Comparison of ENCODE assay signal across 34 mouse cellular contexts in genomic region chr14:32170137-32170536, GRCm38 (mm10). TPM values are rescaled to one million over a fixed set of nuclear protein-coding genes. Genes with fewer than 3 reads are reported as not detected.
A peak's percentile ranks its signal among the peaks of the same experiment; 100 is the strongest.
DNase-seq lines count a peak whose midpoint lies in the region; ATAC-seq and TF ChIP-seq lines count a peak whose summit lies in the region.
"Had no signal": no experiment of that assay in that cellular context is flagged by ENCODE, and none has a peak within 500 bp of the region (broad histone marks: within the 10 kb centered on the region; RNA-seq: fewer than 3 reads in every experiment).

No protein-coding gene starts in this region.

- TF ChIP-seq EP300 in heart, adult 2 months (IDR thresholded peaks at IDR 0.05; ENCODE audit: insufficient read depth, low read depth, low read length): no peak
- no peak for TF ChIP-seq EP300 in liver, embryonic 14.5 days (IDR thresholded peaks at IDR 0.05; ENCODE audit: low read depth)

- no peak for DNase-seq in heart, adult 2 months
- DNase-seq in midbrain, embryonic 11.5 days (ENCODE audit: low spot score, missing footprints): peak; percentile 19
- no peak for DNase-seq in liver, embryonic 14.5 days (ENCODE audit: low read depth in 3 of 3, low spot score in 3 of 3)
- DNase-seq in right cerebral cortex, postnatal 14 days: no peak
- no peak for DNase-seq in cerebellum, adult 2 months
- DNase-seq: adrenal gland, postnatal 10 days; cerebellum, adult 9-11 months; kidney, adult 8-10 months; kidney, postnatal 36 days; layer of hippocampus, adult 9-11 months; lung, postnatal 36 days; thymus, adult 2 months; thymus, postnatal 4 days had no signal

- H3K4me2 ChIP-seq in heart, embryonic 12.5 days: 0 out of 2 replicates have a peak overlapping the region, but pooled peaks have one; percentile 10
- H3K4me2 ChIP-seq in midbrain, embryonic 11.5 days: no peak overlapping the region
- no peak overlapping the region for H3K4me2 ChIP-seq in midbrain, embryonic 13.5 days (replicated peaks)
- H3K4me2 ChIP-seq in liver, embryonic 14.5 days (ENCODE audit: low read depth): peak overlapping the region; percentile 74
- H3K4me2 ChIP-seq: heart, embryonic 15.5 days; hindbrain, embryonic 15.5 days; lung, embryonic 15.5 days had no signal

- 79% methylated on average over 4 of the region's 4 CpGs for whole genome bisulfite sequencing in heart, embryonic 12.5 days
- WGBS in heart, adult 2 months: 84% methylated on average over 4 of the region's 4 CpGs
- WGBS in midbrain, embryonic 11.5 days: 95% methylated on average over 4 of the region's 4 CpGs
- 91% methylated on average over 4 of the region's 4 CpGs for WGBS in midbrain, embryonic 13.5 days
- WGBS in liver, embryonic 14.5 days (ENCODE audit: insufficient replicate concordance): 84% methylated on average over 4 of the region's 4 CpGs
- 73% methylated on average over 4 of the region's 4 CpGs for WGBS in cerebellum, adult 2 months

- no peaks in the 10 kb centered on the region for H3K27me3 ChIP-seq in heart, embryonic 12.5 days (replicated peaks)
- H3K27me3 ChIP-seq in heart, adult 2 months (ENCODE audit: control insufficient read depth, insufficient read depth, low read length): no peaks in the 10 kb centered on the region
- H3K27me3 ChIP-seq in midbrain, embryonic 11.5 days (ENCODE audit: control insufficient read depth, insufficient read depth, low read length): no peaks in the 10 kb centered on the region
- no peaks in the 10 kb centered on the region for H3K27me3 ChIP-seq in midbrain, embryonic 13.5 days
- no peaks in the 10 kb centered on the region for H3K27me3 ChIP-seq in liver, embryonic 14.5 days (ENCODE audit: control insufficient read depth, insufficient read depth, low read length)
- no peaks in the 10 kb centered on the region for H3K27me3 ChIP-seq in cerebellum, adult 2 months (ENCODE audit: control insufficient read depth, insufficient read depth, low read length)
- H3K27me3 ChIP-seq: heart, embryonic 15.5 days; hindbrain, embryonic 15.5 days; lung, embryonic 15.5 days had no signal

- H3K9ac ChIP-seq in heart, embryonic 12.5 days: no peak overlapping the region
- no peak overlapping the region for H3K9ac ChIP-seq in heart, adult 2 months (ENCODE audit: low read depth, low read length)
- no peak overlapping the region for H3K9ac ChIP-seq in midbrain, embryonic 11.5 days (ENCODE audit: low read length)
- H3K9ac ChIP-seq in midbrain, embryonic 13.5 days (replicated peaks): no peak overlapping the region
- H3K9ac ChIP-seq in liver, embryonic 14.5 days (replicated peaks): peak overlapping the region; percentile 88
- H3K9ac ChIP-seq: heart, embryonic 15.5 days; hindbrain, embryonic 15.5 days; lung, embryonic 15.5 days had no signal

- peaks cover 29% of the 10 kb centered on the region for H3K4me1 ChIP-seq in heart, embryonic 12.5 days (replicated peaks)
- H3K4me1 ChIP-seq in heart, adult 2 months (ENCODE audit: control insufficient read depth, insufficient read depth, low read length): peaks cover 2% of the 10 kb centered on the region; the same call in 1 of the 2 replicates
- peaks cover 7% of the 10 kb centered on the region for H3K4me1 ChIP-seq in midbrain, embryonic 11.5 days (ENCODE audit: control insufficient read depth, insufficient read depth, low read length)
- H3K4me1 ChIP-seq in midbrain, embryonic 13.5 days (replicated peaks): peaks cover 14% of the 10 kb centered on the region
- peaks cover 38 to 39% of the 10 kb centered on the region in 2 experiments for H3K4me1 ChIP-seq in liver, embryonic 14.5 days (replicated peaks; ENCODE audit: control insufficient read depth in 2 of 2, insufficient read depth in 2 of 2, low read length in 1 of 2)
- no peaks in the 10 kb centered on the region; the same call in 1 of the 2 replicates for H3K4me1 ChIP-seq in cerebellum, adult 2 months (ENCODE audit: control insufficient read depth, insufficient read depth, low read length)

- no peak for TF ChIP-seq POLR2A in heart, adult 2 months (IDR thresholded peaks at IDR 0.05; ENCODE audit: insufficient read depth, low read depth, low read length)
- no peak for TF ChIP-seq POLR2A in cerebellum, adult 2 months (IDR thresholded peaks at IDR 0.05; ENCODE audit: borderline replicate concordance, insufficient read depth, low read length)

- no peak for TF ChIP-seq CTCF in heart, adult 2 months (IDR thresholded peaks at IDR 0.05)
- TF ChIP-seq CTCF in liver, embryonic 14.5 days (IDR thresholded peaks at IDR 0.05; ENCODE audit: low read depth): no peak
- no peak for TF ChIP-seq CTCF in cerebellum, adult 2 months (IDR thresholded peaks at IDR 0.05; ENCODE audit: borderline replicate concordance, insufficient read depth, low read depth, low read length)

- peaks cover 2% of the 10 kb centered on the region for H3K79me2 ChIP-seq in heart, adult 2 months (replicated peaks; ENCODE audit: control insufficient read depth, insufficient read depth, low read length)

- H3K4me3 ChIP-seq in heart, embryonic 12.5 days: peak overlapping the region; percentile 12; the same call in 1 of the 2 replicates
- no peak overlapping the region for H3K4me3 ChIP-seq in heart, adult 2 months
- H3K4me3 ChIP-seq in midbrain, embryonic 11.5 days (ENCODE audit: low read depth, low read length): no peak overlapping the region
- no peak overlapping the region for H3K4me3 ChIP-seq in midbrain, embryonic 13.5 days (replicated peaks)
- H3K4me3 ChIP-seq in liver, embryonic 14.5 days (ENCODE audit: insufficient read depth in 1 of 2, low read depth in 2 of 2, low read length in 2 of 2): peak overlapping the region; percentile 85 to 97
- H3K4me3 ChIP-seq in cerebellum, adult 2 months (replicated peaks; ENCODE audit: insufficient read depth, low read depth, low read length): no peak overlapping the region
- H3K4me3 ChIP-seq: embryonic facial prominence, embryonic 10.5 days; heart, embryonic 15.5 days; hindbrain, embryonic 15.5 days; lung, embryonic 15.5 days; midbrain, embryonic 10.5 days had no signal

- H3K27ac ChIP-seq in heart, embryonic 12.5 days (ENCODE audit: poor library complexity, severe bottlenecking): no peak overlapping the region
- H3K27ac ChIP-seq in heart, adult 2 months: no peak overlapping the region
- H3K27ac ChIP-seq in midbrain, embryonic 11.5 days (ENCODE audit: low read depth, low read length): no peak overlapping the region
- H3K27ac ChIP-seq in midbrain, embryonic 13.5 days: no peak overlapping the region
- H3K27ac ChIP-seq in liver, embryonic 14.5 days: peak overlapping the region; percentile 61
- H3K27ac ChIP-seq in cerebellum, adult 2 months (ENCODE audit: insufficient read depth, low read length): no peak overlapping the region
- H3K27ac ChIP-seq: embryonic facial prominence, embryonic 10.5 days; heart, embryonic 15.5 days; hindbrain, embryonic 15.5 days; lung, embryonic 15.5 days; midbrain, embryonic 10.5 days; stomach, postnatal 0 days had no signal

- H3K36me3 ChIP-seq in heart, embryonic 12.5 days: peaks cover 29% of the 10 kb centered on the region
- peaks cover 12% of the 10 kb centered on the region for H3K36me3 ChIP-seq in heart, adult 2 months (ENCODE audit: control insufficient read depth, insufficient read depth, low read length)
- no peaks in the 10 kb centered on the region for H3K36me3 ChIP-seq in midbrain, embryonic 11.5 days (ENCODE audit: control insufficient read depth, insufficient read depth, low read length)
- peaks cover 24% of the 10 kb centered on the region for H3K36me3 ChIP-seq in midbrain, embryonic 13.5 days
- peaks cover 63% of the 10 kb centered on the region for H3K36me3 ChIP-seq in liver, embryonic 14.5 days (replicated peaks; ENCODE audit: control insufficient read depth, insufficient read depth, low read depth)

- H3K9me3 ChIP-seq in heart, embryonic 12.5 days (replicated peaks): no peaks in the 10 kb centered on the region
- H3K9me3 ChIP-seq in midbrain, embryonic 11.5 days (ENCODE audit: control insufficient read depth, low read length): no peaks in the 10 kb centered on the region
- H3K9me3 ChIP-seq in midbrain, embryonic 13.5 days: no peaks in the 10 kb centered on the region
- no peaks in the 10 kb centered on the region for H3K9me3 ChIP-seq in liver, embryonic 14.5 days (ENCODE audit: control insufficient read depth, low read length)
- H3K9me3 ChIP-seq: embryonic facial prominence, embryonic 10.5 days; heart, embryonic 15.5 days; hindbrain, embryonic 15.5 days; lung, embryonic 15.5 days; midbrain, embryonic 10.5 days had no signal

- ATAC-seq in heart, embryonic 12.5 days (ENCODE audit: insufficient number of reproducible peaks, low FRiP score): no peak
- ATAC-seq in midbrain, embryonic 11.5 days (ENCODE audit: low FRiP score): no peak
- ATAC-seq in midbrain, embryonic 13.5 days: no peak
- ATAC-seq in liver, embryonic 14.5 days (ENCODE audit: insufficient read depth): no peak
- ATAC-seq: activated CD4-positive, CD25-positive, alpha-beta regulatory T cell, adult 4 months had no signal

- intact Hi-C loops in heart, adult 2 months (cut with DNase I): no loop called here

RNA-seq across cellular contexts. Expression of gene Ncoa4, which starts 10.5 kb away (rescaled TPM):
- polyA plus RNA-seq in heart, embryonic 12.5 days (2016; fragmentation: Nextera tagmentation; extraction: Ambion mirVana): 146 and 147 TPM in 2 replicates
- total RNA-seq in heart, adult 2 months (2021): 100 to 1,000 TPM; 135 to 196 TPM
- 36.7 and 72.2 TPM in 2 replicates for polyA plus RNA-seq in heart, adult 2 months (2012; rRNA removed)
- polyA plus RNA-seq in midbrain, embryonic 11.5 days (2014; fragmentation: Nextera tagmentation; extraction: Ambion mirVana): 106 and 111 TPM in 2 replicates
- polyA plus RNA-seq in midbrain, embryonic 13.5 days (2015; fragmentation: Nextera tagmentation; extraction: Ambion mirVana): 89.7 and 93.6 TPM in 2 replicates
- 80.7 and 117 TPM in 2 replicates for polyA plus RNA-seq in liver, embryonic 14.5 days (2012; rRNA removed)
- polyA plus RNA-seq in liver, embryonic 14.5 days (2014; fragmentation: Nextera tagmentation; extraction: Ambion mirVana): 353 and 363 TPM in 2 replicates
- 69.7 and 78.5 TPM in 2 replicates for polyA plus RNA-seq in cerebellum, adult 2 months (2012; rRNA removed)

RNA-seq across cellular contexts. Expression of gene Msmb, which starts 28.3 kb away (rescaled TPM):
- not detected in 2 replicates for polyA plus RNA-seq in heart, embryonic 12.5 days (2016; fragmentation: Nextera tagmentation; extraction: Ambion mirVana)
- not detected for total RNA-seq in heart, adult 2 months (2021)
- not detected in 2 replicates for polyA plus RNA-seq in heart, adult 2 months (2012; rRNA removed)
- not detected in 2 replicates for polyA plus RNA-seq in midbrain, embryonic 11.5 days (2014; fragmentation: Nextera tagmentation; extraction: Ambion mirVana)
- not detected in 2 replicates for polyA plus RNA-seq in midbrain, embryonic 13.5 days (2015; fragmentation: Nextera tagmentation; extraction: Ambion mirVana)
- 0.13 and 0.19 TPM in 2 replicates for polyA plus RNA-seq in liver, embryonic 14.5 days (2012; rRNA removed)
- polyA plus RNA-seq in liver, embryonic 14.5 days (2014; fragmentation: Nextera tagmentation; extraction: Ambion mirVana): 0.33 and 0.38 TPM in 2 replicates
- polyA plus RNA-seq in cerebellum, adult 2 months (2012; rRNA removed): not detected in 2 replicates
- total RNA-seq: adrenal gland, postnatal 10 days; common myeloid progenitor, adult 5-6 weeks; gastrocnemius, adult 8-10 months; hematopoietic stem cell, adult 5-6 weeks; left cerebral cortex, adult 18-20 months; left cerebral cortex, postnatal 36 days; neutrophil, adult 5-6 weeks had no signal
- polyA plus RNA-seq: C2C12; embryonic facial prominence, embryonic 10.5 days; forebrain, embryonic 11.5 days; frontal cortex, adult 2 months; gonadal fat pad, adult 2 months; heart, embryonic 15.5 days; hindbrain, embryonic 15.5 days; intestine, embryonic 14.5 days; limb, embryonic 14.5 days; lung, embryonic 15.5 days; midbrain, embryonic 10.5 days; stomach, postnatal 0 days; thymus, adult 2 months had no signal

RNA-seq across cellular contexts. Expression of gene Timm23, which starts 31.6 kb away (rescaled TPM):
- 279 and 286 TPM in 2 replicates for polyA plus RNA-seq in heart, embryonic 12.5 days (2016; fragmentation: Nextera tagmentation; extraction: Ambion mirVana)
- 100 to 1,000 TPM; 206 to 234 TPM for total RNA-seq in heart, adult 2 months (2021)
- polyA plus RNA-seq in heart, adult 2 months (2012; rRNA removed): 264 and 384 TPM in 2 replicates
- polyA plus RNA-seq in midbrain, embryonic 11.5 days (2014; fragmentation: Nextera tagmentation; extraction: Ambion mirVana): 271 and 283 TPM in 2 replicates
- polyA plus RNA-seq in midbrain, embryonic 13.5 days (2015; fragmentation: Nextera tagmentation; extraction: Ambion mirVana): 215 and 223 TPM in 2 replicates
- 75.8 and 90.5 TPM in 2 replicates for polyA plus RNA-seq in liver, embryonic 14.5 days (2012; rRNA removed)
- 196 and 199 TPM in 2 replicates for polyA plus RNA-seq in liver, embryonic 14.5 days (2014; fragmentation: Nextera tagmentation; extraction: Ambion mirVana)
- polyA plus RNA-seq in cerebellum, adult 2 months (2012; rRNA removed): 178 and 182 TPM in 2 replicates

RNA-seq across cellular contexts. Expression of gene Parg, which starts 31.6 kb away (rescaled TPM):
- 35.5 and 37.9 TPM in 2 replicates for polyA plus RNA-seq in heart, embryonic 12.5 days (2016; fragmentation: Nextera tagmentation; extraction: Ambion mirVana)
- total RNA-seq in heart, adult 2 months (2021): 10 to 100 TPM; 20.0 to 21.2 TPM
- 3.7 and 6.3 TPM in 2 replicates for polyA plus RNA-seq in heart, adult 2 months (2012; rRNA removed)
- 66.1 and 70.1 TPM in 2 replicates for polyA plus RNA-seq in midbrain, embryonic 11.5 days (2014; fragmentation: Nextera tagmentation; extraction: Ambion mirVana)
- 42.5 and 44.3 TPM in 2 replicates for polyA plus RNA-seq in midbrain, embryonic 13.5 days (2015; fragmentation: Nextera tagmentation; extraction: Ambion mirVana)
- 4.4 and 6.0 TPM in 2 replicates for polyA plus RNA-seq in liver, embryonic 14.5 days (2012; rRNA removed)
- 12.6 and 17.0 TPM in 2 replicates for polyA plus RNA-seq in liver, embryonic 14.5 days (2014; fragmentation: Nextera tagmentation; extraction: Ambion mirVana)
- polyA plus RNA-seq in cerebellum, adult 2 months (2012; rRNA removed): 16.1 and 16.5 TPM in 2 replicates

Comparison
In these comparisons a context has a peak if more than half of its experiments do, and no peak if none do; other contexts are left out.
1. H3K4me3 ChIP-seq: peak in heart, embryonic 12.5 days (single experiment) and liver, embryonic 14.5 days (2 of 2); none in heart, adult 2 months (single experiment), midbrain, embryonic 11.5 days (single experiment), midbrain, embryonic 13.5 days (single experiment) and cerebellum, adult 2 months (single experiment).
2. H3K4me2 ChIP-seq: peak in heart, embryonic 12.5 days (single experiment) and liver, embryonic 14.5 days (single experiment); none in midbrain, embryonic 11.5 days (single experiment) and midbrain, embryonic 13.5 days (single experiment).